Mouse (Mus musculus) ES-Bruce4 (cell line): ENCODE results near the gene Hand2.

Experiments used
- CTCF ChIP-seq: IDR thresholded peaks from one replicate; pipeline ENCODE4 v1.8.1; 2011; ENCODE audit warnings: low read depth, low read length
- EP300 ChIP-seq: IDR thresholded peaks from 2 replicates; pipeline ENCODE4 v1.6.1; 2011; ENCODE audit warnings: low read depth, low read length; ENCODE audit not compliant: insufficient read depth
- POLR2A ChIP-seq: IDR thresholded peaks from one replicate; pipeline ENCODE4 v1.8.1; 2011; ENCODE audit warnings: low read length; ENCODE audit not compliant: insufficient read depth

DNA sequence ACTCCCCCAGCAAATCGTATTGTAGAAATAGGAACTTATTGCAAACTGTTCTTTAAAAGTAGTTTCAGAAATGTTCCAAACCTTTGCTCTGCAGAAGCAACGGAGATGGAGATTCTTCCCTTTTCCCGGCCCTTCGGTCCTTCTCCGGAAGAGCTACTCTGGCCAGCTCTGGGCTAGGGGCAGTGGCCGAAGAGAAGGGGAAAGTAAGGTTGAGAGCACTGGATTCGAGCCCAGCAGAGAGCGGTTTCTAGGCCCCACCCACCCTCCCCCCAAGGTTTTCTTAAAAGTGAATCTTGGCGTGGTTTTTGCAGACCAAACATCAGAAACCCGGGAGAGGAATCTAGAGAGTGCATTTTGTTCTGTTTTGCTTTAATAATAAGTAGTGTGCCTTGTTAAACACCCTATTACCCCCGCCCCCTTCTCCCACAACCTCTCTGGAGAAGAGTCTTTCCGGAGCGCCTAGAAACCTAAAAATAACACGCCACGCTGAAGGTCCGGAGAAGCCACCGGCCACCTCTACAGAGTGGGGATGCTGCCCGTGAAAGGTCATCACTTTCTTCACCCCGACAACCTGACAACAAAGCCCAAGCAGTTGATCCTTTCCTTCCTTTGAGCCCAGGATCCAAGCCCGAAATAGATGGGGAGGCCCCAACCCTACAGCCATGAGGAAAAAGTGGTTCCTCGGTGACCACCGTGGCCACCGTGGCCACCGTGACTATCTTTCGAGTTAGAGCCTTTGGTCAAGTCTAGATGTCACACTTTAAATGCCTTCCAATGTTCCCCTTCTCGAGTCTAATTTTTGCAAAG, 12.1 kb downstream of the Hand2 start:
- TF ChIP-seq POLR2A = no peak
- no peak for TF ChIP-seq CTCF
- no peak for TF ChIP-seq EP300
